Mouse (Mus musculus) bone marrow macrophage, adult 2 months (primary cell): ENCODE data around the gene Lims1.

Experiments
- CTCF ChIP-seq: IDR thresholded peaks from 2 replicates; pipeline ENCODE4 v1.5.1; 2012; ENCODE audit warnings: low read depth, mild to moderate bottlenecking, low read length, moderate library complexity
- POLR2A ChIP-seq: IDR thresholded peaks from 2 replicates; pipeline ENCODE4 v1.6.1; 2012; ENCODE audit warnings: mild to moderate bottlenecking, low read depth, low read length, borderline replicate concordance

DNA sequence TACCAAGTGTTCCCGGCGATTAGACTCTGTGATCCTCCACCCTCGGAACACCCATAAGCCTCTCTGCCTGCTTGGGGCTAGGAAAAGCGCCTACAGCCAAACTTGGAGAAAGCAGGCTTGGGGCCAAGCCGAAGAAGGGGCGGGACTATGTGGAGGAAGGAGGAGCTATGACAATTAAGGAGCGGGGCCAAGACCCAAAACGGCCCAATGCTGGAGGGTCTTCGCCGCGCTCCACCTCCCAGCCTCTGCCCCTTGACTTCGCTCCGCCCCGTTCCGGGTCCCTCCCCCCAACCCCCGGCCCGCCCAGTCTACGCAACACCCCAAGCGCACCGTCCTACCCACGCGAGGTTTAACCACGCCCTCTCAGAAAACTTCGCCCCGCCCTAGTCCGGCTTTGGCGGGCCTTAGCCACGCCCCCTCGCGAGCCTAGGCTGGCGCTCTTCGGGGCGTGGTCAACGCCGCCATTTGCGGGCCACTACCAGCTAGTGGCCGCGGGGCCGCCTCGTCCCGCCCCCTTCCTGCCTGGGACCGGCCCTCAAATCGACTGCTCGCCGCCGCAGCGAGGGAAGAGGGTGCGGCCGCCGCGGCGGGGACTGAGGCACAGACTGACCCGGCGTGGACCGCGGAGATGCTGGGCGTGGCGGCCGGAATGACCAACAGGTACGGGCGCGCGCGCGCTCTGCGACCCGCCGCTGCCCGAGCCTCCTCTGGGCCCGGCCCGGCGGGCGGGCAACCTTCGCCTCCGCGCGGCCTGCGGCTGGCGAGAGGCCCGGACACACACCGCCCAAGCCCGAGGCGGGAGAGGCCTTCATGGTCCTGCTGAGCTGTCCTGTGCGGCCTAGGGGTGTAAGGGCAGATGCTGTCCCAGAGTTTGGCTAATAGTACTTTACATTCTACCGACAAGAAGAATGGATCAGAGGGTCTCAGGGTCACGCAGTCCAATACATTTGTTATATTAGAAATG, at the start of gene Lims1:
- TF ChIP-seq CTCF (no peak), POLR2A (no peak)
